Mouse (Mus musculus) lung, postnatal 0 days (tissue): Measurements from ENCODE around the gene Rhbdd1. TPM values are rescaled to one million over a fixed set of nuclear protein-coding genes. Genes with fewer than 3 reads are reported as not detected.

Experiments used
- ATAC-seq: fragments of 200-750 bp; cut with Nextera tagmentation; 2 replicates; pipeline ENCODE4 v1.8.0; 2017; ENCODE audit warnings: moderate library complexity
- DNase-seq: peaks from one replicate; pipeline ENCODE4 v3.0.0-alpha.2; 2016; ENCODE audit warnings: low spot score
- H3K27ac ChIP-seq: fragments of 300-500 bp; sonication (generic); 2 replicates; pipeline ENCODE4 v1.5.1; 2014; ENCODE audit warnings: antibody characterized with exemption, mild to moderate bottlenecking, low read length, mixed read lengths
- H3K27me3 ChIP-seq: fragments of 300-500 bp; sonication (generic); replicated peaks from 2 replicates; pipeline ENCODE4 v1.6.1; 2014; ENCODE audit warnings: low read length, mixed read lengths; ENCODE audit not compliant: insufficient read depth
- H3K36me3 ChIP-seq: fragments of 300-500 bp; sonication (generic); 2 replicates; pipeline ENCODE4 v1.6.1; 2014; ENCODE audit warnings: low read length, mixed read lengths; ENCODE audit not compliant: insufficient read depth
- H3K4me1 ChIP-seq: fragments of 300-500 bp; sonication (generic); 2 replicates; pipeline ENCODE4 v1.6.1; 2014; ENCODE audit warnings: antibody characterized with exemption, low read depth, low read length, mixed read lengths; ENCODE audit not compliant: insufficient read depth
- H3K4me2 ChIP-seq: fragments of 300-500 bp; sonication (generic); replicated peaks from 2 replicates; pipeline ENCODE4 v1.6.1; 2014; ENCODE audit warnings: low read depth, mild to moderate bottlenecking, low read length, moderate library complexity, mixed read lengths
- H3K4me3 ChIP-seq: fragments of 300-500 bp; sonication (generic); 2 replicates; pipeline ENCODE4 v1.5.1; 2014; ENCODE audit warnings: low read depth, low read length
- H3K9ac ChIP-seq: fragments of 300-500 bp; sonication (generic); replicated peaks from 2 replicates; pipeline ENCODE4 v1.6.1; 2014; ENCODE audit warnings: low read depth, mild to moderate bottlenecking
- H3K9me3 ChIP-seq: fragments of 300-500 bp; sonication (generic); 2 replicates; pipeline ENCODE4 v1.6.1; 2016; ENCODE audit warnings: low read length, mixed read lengths
- CTCF ChIP-seq: IDR thresholded peaks from 2 replicates; pipeline ENCODE4 v1.5.1; 2016; ENCODE audit warnings: antibody characterized with exemption, mild to moderate bottlenecking
- EP300 ChIP-seq: IDR thresholded peaks from 2 replicates; pipeline ENCODE4 v1.6.1; 2016; ENCODE audit warnings: antibody characterized with exemption, mild to moderate bottlenecking, control low read depth
- WGBS: fragments of 180-500 bp; shearing (Covaris S2); extraction: QIAGEN DNeasy Blood & Tissue Kit; methylation state at CpG from one replicate; pipeline ENCODE4 v1.1.7; 2014; 5-methylcytosine and 5-hydroxymethylcytosine counted together
- polyA plus RNA-seq: library from polyadenylated mRNA; unstranded; fragments of >200 nt; fragmentation: Nextera tagmentation; extraction: Ambion mirVana; gene quantifications from 2 replicates; pipeline ENCODE4 v1.2.1, GENCODE M21; 2015

Rhbdd1 gene
- polyA plus RNA-seq, 1 experiment from 2014 or later, result 7.8 TPM

GRCm38 (mm10) chr1:82304483-82304882 lies 11.8 kb upstream of the Rhbdd1 start:
- H3K4me1 ChIP-seq, result no peaks in the 10 kb centered on the region
- no peaks in the 10 kb centered on the region for H3K36me3 ChIP-seq
- no peak overlapping the region for H3K4me3 ChIP-seq
- no peaks in the 10 kb centered on the region for H3K9me3 ChIP-seq
- WGBS, result 39% methylated on average over 3 of the region's 3 CpGs
- H3K27ac ChIP-seq, result no peak overlapping the region
- H3K27me3 ChIP-seq, result no peaks in the 10 kb centered on the region
- H3K9ac ChIP-seq, result no peak overlapping the region
- DNase-seq, result no peak
- TF ChIP-seq CTCF (no peak), EP300 (no peak)
- no peak for ATAC-seq
- no peak overlapping the region for H3K4me2 ChIP-seq

GRCm38 (mm10) chr1:82316746-82317126 lies 484 bp downstream of the Rhbdd1 start:
- peak; percentile 57 for ATAC-seq
- 0% methylated on average over 20 of the region's 26 CpGs for WGBS
- no peak for TF ChIP-seq EP300
- TF ChIP-seq CTCF, result no peak

GRCm38 (mm10) chr1:82320456-82320855 lies 4.2 kb downstream of the Rhbdd1 start:
- Histone ChIP-seq H3K27ac (no peak overlapping the region), H3K4me3 (no peak overlapping the region), H3K27me3 (no peaks in the 10 kb centered on the region), H3K9me3 (no peaks in the 10 kb centered on the region), H3K36me3 (no peaks in the 10 kb centered on the region), H3K4me2 (no peak overlapping the region), H3K4me1 (peaks cover 7% of the 10 kb centered on the region; the same call in 1 of the 2 replicates), H3K9ac (no peak overlapping the region)
- ATAC-seq (no peak), DNase-seq (peak; percentile 11)
- 67% methylated on average over 6 of the region's 6 CpGs for WGBS
- TF ChIP-seq CTCF (no peak), EP300 (no peak)

More at GRCm38 (mm10) chr1:82316746-82317126, 484 bp downstream of the Rhbdd1 start:
- Histone ChIP-seq H3K27me3 (no peaks in the 10 kb centered on the region), H3K9me3 (no peaks in the 10 kb centered on the region), H3K4me3 (peak overlapping the region; percentile 87), H3K4me2 (peak overlapping the region; percentile 78), H3K9ac (peak overlapping the region; percentile 90), H3K27ac (peak overlapping the region; percentile 94), H3K4me1 (peaks cover 7% of the 10 kb centered on the region; the same call in 1 of the 2 replicates), H3K36me3 (no peaks in the 10 kb centered on the region)
- peak; percentile 57 for DNase-seq

GRCm38 (mm10) chr1:82320864-82321263 lies 4.6 kb downstream of the Rhbdd1 start:
- Histone ChIP-seq H3K36me3 (no peaks in the 10 kb centered on the region), H3K9ac (no peak overlapping the region), H3K27ac (no peak overlapping the region), H3K4me1 (peaks cover 7% of the 10 kb centered on the region; the same call in 1 of the 2 replicates), H3K4me2 (no peak overlapping the region), H3K27me3 (no peaks in the 10 kb centered on the region), H3K4me3 (no peak overlapping the region), H3K9me3 (no peaks in the 10 kb centered on the region)
- 86% methylated on average over 10 of the region's 10 CpGs for WGBS
- no peak for DNase-seq
- no peak for ATAC-seq
- TF ChIP-seq EP300, result no peak
- TF ChIP-seq CTCF, result no peak

GRCm38 (mm10) chr1:82321441-82321840 lies 5.2 kb downstream of the Rhbdd1 start:
- H3K4me2 ChIP-seq, result no peak overlapping the region
- ATAC-seq (no peak), DNase-seq (no peak)
- peaks cover 7% of the 10 kb centered on the region; the same call in 1 of the 2 replicates for H3K4me1 ChIP-seq
- TF ChIP-seq CTCF (no peak), EP300 (no peak)
- no peaks in the 10 kb centered on the region for H3K27me3 ChIP-seq
- H3K4me3 ChIP-seq, result no peak overlapping the region
- no peak overlapping the region for H3K27ac ChIP-seq
- H3K9me3 ChIP-seq, result no peaks in the 10 kb centered on the region
- H3K36me3 ChIP-seq, result no peaks in the 10 kb centered on the region
- 77% methylated on average over 1 of the region's 1 CpGs for WGBS
- no peak overlapping the region for H3K9ac ChIP-seq

- no peaks in the 10 kb centered on the region for H3K9me3 ChIP-seq
Measured at GRCm38 (mm10) chr1:82324131-82324785, 8.0 kb downstream of the Rhbdd1 start.

More at GRCm38 (mm10) chr1:82324131-82324785, 8.0 kb downstream of the Rhbdd1 start:
- TF ChIP-seq EP300 (no peak), CTCF (no peak)
- H3K4me2 ChIP-seq, result no peak overlapping the region
- WGBS, result 27% methylated on average over 4 of the region's 4 CpGs
- no peak overlapping the region for H3K27ac ChIP-seq
- H3K4me1 ChIP-seq, result no peaks in the 10 kb centered on the region
- no peaks in the 10 kb centered on the region for H3K36me3 ChIP-seq
- DNase-seq, result no peak
- H3K4me3 ChIP-seq, result no peak overlapping the region
- no peaks in the 10 kb centered on the region for H3K27me3 ChIP-seq
- ATAC-seq, result no peak
- no peak overlapping the region for H3K9ac ChIP-seq
